Mouse (Mus musculus) liver, embryonic 11.5 days (tissue): ENCODE measurements around the gene Kcnq1. TPM values are rescaled to one million over a fixed set of nuclear protein-coding genes. Genes with fewer than 3 reads are reported as not detected.
A peak's percentile ranks its signal among the peaks of the same experiment; 100 is the strongest.

ENCODE experiments used
- ATAC-seq: fragments of 200-750 bp; cut with Nextera tagmentation; replicated peaks from 2 replicates; pipeline ENCODE4 v1.8.0; 2017; ENCODE audit warnings: moderate number of reproducible peaks, mild to moderate bottlenecking, moderate TSS enrichment, moderate library complexity; ENCODE audit not compliant: low FRiP score
- DNase-seq: peaks from one replicate; pipeline ENCODE4 v3.0.0-alpha.2; 2017; ENCODE audit warnings: low spot score
- H3K27ac ChIP-seq: fragments of 300-500 bp; sonication (generic); 2 replicates; pipeline ENCODE4 v1.5.1; 2014; ENCODE audit warnings: mild to moderate bottlenecking, low read depth, low read length, control low read depth
- H3K27me3 ChIP-seq: fragments of 300-500 bp; sonication (generic); replicated peaks from 2 replicates; pipeline ENCODE4 v1.6.1; 2014; ENCODE audit warnings: low read length, mixed read lengths; ENCODE audit not compliant: control insufficient read depth, insufficient read depth
- H3K36me3 ChIP-seq: fragments of 300-500 bp; sonication (generic); 2 replicates; pipeline ENCODE4 v1.6.1; 2014; ENCODE audit warnings: mild to moderate bottlenecking, low read length, moderate library complexity, mixed read lengths; ENCODE audit not compliant: control insufficient read depth, insufficient read depth
- H3K4me1 ChIP-seq: fragments of 300-500 bp; sonication (generic); replicated peaks from 2 replicates; pipeline ENCODE4 v1.6.1; 2014; ENCODE audit warnings: low read length, mixed read lengths; ENCODE audit not compliant: control insufficient read depth, insufficient read depth
- H3K4me2 ChIP-seq: fragments of 300-500 bp; sonication (generic); 2 replicates; pipeline ENCODE4 v1.6.1; 2014; ENCODE audit warnings: mild to moderate bottlenecking, control low read depth, moderate library complexity
- H3K4me3 ChIP-seq: fragments of 300-500 bp; sonication (generic); 2 replicates; pipeline ENCODE4 v1.5.1; 2014; ENCODE audit warnings: low read depth, low read length, control low read depth
- H3K9ac ChIP-seq: fragments of 300-500 bp; sonication (generic); 2 replicates; pipeline ENCODE4 v1.6.1; 2014; ENCODE audit warnings: low read depth, low read length, control low read depth
- H3K9me3 ChIP-seq: fragments of 300-500 bp; sonication (generic); 2 replicates; pipeline ENCODE4 v1.6.1; 2016; ENCODE audit warnings: low read length, inconsistent platforms, mixed read lengths; ENCODE audit not compliant: control insufficient read depth
- WGBS: fragments of 180-500 bp; shearing (Covaris S2); extraction: QIAGEN DNeasy Blood & Tissue Kit; methylation state at CpG from one replicate; pipeline ENCODE4 v1.1.7; 2014; 5-methylcytosine and 5-hydroxymethylcytosine counted together
- polyA plus RNA-seq: library from polyadenylated mRNA; unstranded; fragments of >200 nt; fragmentation: Nextera tagmentation; extraction: Ambion mirVana; gene quantifications from 2 replicates; pipeline ENCODE4 v1.2.1, GENCODE M21; 2014

Gene Kcnq1
- polyA plus RNA-seq, 1 experiment from 2014 or later = 0.59 TPM

GRCm38 (mm10) chr7:143400599-143400998 is 294.4 kb downstream of the Kcnq1 start:
- H3K9me3 ChIP-seq = no peaks in the 10 kb centered on the region
- no peaks in the 10 kb centered on the region for H3K27me3 ChIP-seq
- ATAC-seq = no peak; the same call in 1 of the 2 replicates
- peaks cover 3% of the 10 kb centered on the region for H3K4me1 ChIP-seq
- no peaks in the 10 kb centered on the region for H3K36me3 ChIP-seq
- WGBS = 48% methylated on average over 6 of the region's 6 CpGs
- no peak overlapping the region for H3K4me2 ChIP-seq
- no peak overlapping the region for H3K4me3 ChIP-seq
- DNase-seq = no peak
- no peak overlapping the region for H3K9ac ChIP-seq
- H3K27ac ChIP-seq = 0 out of 2 replicates have a peak overlapping the region, but pooled peaks have one; percentile 15

GRCm38 (mm10) chr7:143401429-143402016 is 295.4 kb downstream of the Kcnq1 start:
- Histone ChIP-seq H3K9ac (no peak overlapping the region), H3K9me3 (no peaks in the 10 kb centered on the region)
- ATAC-seq = no peak

GRCm38 (mm10) chr7:143404296-143404695 is 298.1 kb downstream of the Kcnq1 start:
- no peaks in the 10 kb centered on the region for H3K36me3 ChIP-seq
- no peak for DNase-seq
- no peak overlapping the region for H3K4me3 ChIP-seq
- H3K27me3 ChIP-seq = no peaks in the 10 kb centered on the region
- H3K27ac ChIP-seq = no peak overlapping the region
- no peak overlapping the region for H3K4me2 ChIP-seq
- H3K4me1 ChIP-seq = peaks cover 3% of the 10 kb centered on the region
- H3K9ac ChIP-seq = no peak overlapping the region
- no peak for ATAC-seq
- 57% methylated on average over 6 of the region's 6 CpGs for WGBS
- H3K9me3 ChIP-seq = no peaks in the 10 kb centered on the region

More at GRCm38 (mm10) chr7:143401429-143402016, 295.4 kb downstream of the Kcnq1 start:
- Histone ChIP-seq H3K36me3 (no peaks in the 10 kb centered on the region), H3K4me2 (no peak overlapping the region), H3K4me3 (no peak overlapping the region), H3K27ac (no peak overlapping the region), H3K27me3 (no peaks in the 10 kb centered on the region), H3K4me1 (peaks cover 3% of the 10 kb centered on the region)
- WGBS = 79% methylated on average over 5 of the region's 5 CpGs
- DNase-seq = no peak

GRCm38 (mm10) chr7:143407931-143408501 is 301.9 kb downstream of the Kcnq1 start:
- H3K4me3 ChIP-seq = no peak overlapping the region
- no peak overlapping the region for H3K9ac ChIP-seq
- no peak overlapping the region for H3K4me2 ChIP-seq
- 64% methylated on average over 9 of the region's 9 CpGs for WGBS
- H3K27ac ChIP-seq = no peak overlapping the region
- no peaks in the 10 kb centered on the region for H3K4me1 ChIP-seq
- no peak for ATAC-seq
- DNase-seq = no peak
- H3K27me3 ChIP-seq = no peaks in the 10 kb centered on the region
- no peaks in the 10 kb centered on the region for H3K9me3 ChIP-seq
- H3K36me3 ChIP-seq = no peaks in the 10 kb centered on the region

- 70% methylated on average over 13 of the region's 13 CpGs for WGBS
- Histone ChIP-seq H3K9me3 (no peaks in the 10 kb centered on the region), H3K27me3 (no peaks in the 10 kb centered on the region), H3K27ac (no peak overlapping the region), H3K36me3 (no peaks in the 10 kb centered on the region), H3K9ac (no peak overlapping the region), H3K4me1 (no peaks in the 10 kb centered on the region), H3K4me3 (no peak overlapping the region), H3K4me2 (no peak overlapping the region)
- no peak for ATAC-seq
- no peak for DNase-seq
Measured at GRCm38 (mm10) chr7:143408615-143409021, 302.5 kb downstream of the Kcnq1 start.

- Histone ChIP-seq H3K27me3 (no peaks in the 10 kb centered on the region), H3K4me2 (no peak overlapping the region), H3K9me3 (no peaks in the 10 kb centered on the region), H3K36me3 (no peaks in the 10 kb centered on the region), H3K27ac (no peak overlapping the region), H3K4me3 (no peak overlapping the region), H3K4me1 (peaks cover 5% of the 10 kb centered on the region; the same call in 1 of the 2 replicates), H3K9ac (no peak overlapping the region)
- ATAC-seq = no peak
- no peak for DNase-seq
- 57% methylated on average over 6 of the region's 6 CpGs for WGBS
Measured at GRCm38 (mm10) chr7:143412606-143413005, 306.4 kb downstream of the Kcnq1 start.

GRCm38 (mm10) chr7:143415070-143415469 is 308.9 kb downstream of the Kcnq1 start:
- DNase-seq (no peak), ATAC-seq (no peak)
- no peaks in the 10 kb centered on the region for H3K9me3 ChIP-seq
- H3K36me3 ChIP-seq = no peaks in the 10 kb centered on the region
- no peak overlapping the region for H3K4me3 ChIP-seq
- no peaks in the 10 kb centered on the region for H3K27me3 ChIP-seq
- WGBS = 32% methylated on average over 4 of the region's 4 CpGs
- no peak overlapping the region for H3K9ac ChIP-seq
- peaks cover 5% of the 10 kb centered on the region; the same call in 1 of the 2 replicates for H3K4me1 ChIP-seq
- H3K27ac ChIP-seq = no peak overlapping the region
- H3K4me2 ChIP-seq = no peak overlapping the region

- H3K27me3 ChIP-seq = no peaks in the 10 kb centered on the region
- DNase-seq = no peak
- peaks cover 5% of the 10 kb centered on the region; the same call in 1 of the 2 replicates for H3K4me1 ChIP-seq
- no peaks in the 10 kb centered on the region for H3K9me3 ChIP-seq
- H3K4me3 ChIP-seq = no peak overlapping the region
- H3K9ac ChIP-seq = no peak overlapping the region
- no peak for ATAC-seq
- no peak overlapping the region for H3K4me2 ChIP-seq
- WGBS = 81% methylated on average over 12 of the region's 12 CpGs
- no peaks in the 10 kb centered on the region for H3K36me3 ChIP-seq
- H3K27ac ChIP-seq = no peak overlapping the region
Measured at GRCm38 (mm10) chr7:143416406-143416805, 310.2 kb downstream of the Kcnq1 start.

- H3K4me2 ChIP-seq = no peak overlapping the region
- 75% methylated on average over 5 of the region's 5 CpGs for WGBS
- no peak for ATAC-seq
Measured at GRCm38 (mm10) chr7:143417875-143418274, 311.7 kb downstream of the Kcnq1 start.

More at GRCm38 (mm10) chr7:143417875-143418274, 311.7 kb downstream of the Kcnq1 start:
- H3K9ac ChIP-seq = no peak overlapping the region
- no peak for DNase-seq
- peaks cover 5% of the 10 kb centered on the region; the same call in 1 of the 2 replicates for H3K4me1 ChIP-seq
- H3K4me3 ChIP-seq = no peak overlapping the region
- no peaks in the 10 kb centered on the region for H3K9me3 ChIP-seq
- no peaks in the 10 kb centered on the region for H3K27me3 ChIP-seq
- H3K36me3 ChIP-seq = no peaks in the 10 kb centered on the region
- 0 out of 2 replicates have a peak overlapping the region, but pooled peaks have one; percentile 37 for H3K27ac ChIP-seq
